8 mouse cellular contexts compared by ENCODE assay signal in the genomic region with DNA sequence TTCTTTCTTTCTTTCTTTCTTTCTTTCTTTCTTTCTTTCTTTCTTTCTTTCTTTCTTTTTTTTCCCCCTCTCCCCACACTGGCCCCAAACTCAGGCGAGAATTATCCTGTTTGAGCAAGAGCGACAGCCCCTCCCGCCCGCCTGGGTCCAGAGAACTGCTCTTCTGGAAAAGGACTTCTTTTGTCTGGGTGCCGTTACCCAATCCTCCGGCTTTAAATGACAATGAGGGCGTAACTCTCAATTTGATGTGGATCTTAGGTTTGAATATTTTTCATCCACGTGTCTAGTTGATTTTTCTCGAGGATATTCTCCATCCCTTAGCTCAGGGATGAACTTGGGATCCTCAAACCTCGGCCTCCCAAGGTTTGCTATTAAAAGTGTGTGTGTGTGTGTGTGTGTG.
DNase-seq lines count a peak whose midpoint lies in the region; ATAC-seq lines count a peak whose summit lies in the region.

No protein-coding gene starts in this region.

- no peaks in the 10 kb centered on the region for H3K36me3 ChIP-seq in kidney, embryonic 16.5 days (ENCODE audit: insufficient read depth, low read length)
- no peaks in the 10 kb centered on the region for H3K36me3 ChIP-seq in embryonic facial prominence, embryonic 11.5 days (replicated peaks; ENCODE audit: control insufficient read depth, insufficient read depth, low read depth, low read length)
- no peaks in the 10 kb centered on the region for H3K36me3 ChIP-seq in hindbrain, embryonic 16.5 days (ENCODE audit: control insufficient read depth, insufficient read depth, low read length)
- no peaks in the 10 kb centered on the region for H3K36me3 ChIP-seq in neural tube, embryonic 12.5 days

- no peak overlapping the region for H3K9ac ChIP-seq in kidney, embryonic 16.5 days (replicated peaks; ENCODE audit: low read length)
- H3K9ac ChIP-seq in embryonic facial prominence, embryonic 11.5 days (replicated peaks; ENCODE audit: low read length), result no peak overlapping the region
- no peak overlapping the region for H3K9ac ChIP-seq in hindbrain, embryonic 16.5 days (ENCODE audit: low read depth, low read length)
- no peak overlapping the region for H3K9ac ChIP-seq in neural tube, embryonic 12.5 days

- H3K4me3 ChIP-seq in kidney, embryonic 16.5 days (ENCODE audit: low read length), result peak overlapping the region; percentile 22; the same call in 1 of the 2 replicates
- H3K4me3 ChIP-seq in embryonic facial prominence, embryonic 11.5 days (ENCODE audit: low read depth, low read length), result no peak overlapping the region
- H3K4me3 ChIP-seq in hindbrain, embryonic 16.5 days (ENCODE audit: low read length), result peak overlapping the region; percentile 27; the same call in 1 of the 2 replicates
- no peak overlapping the region for H3K4me3 ChIP-seq in neural tube, embryonic 12.5 days

- no peak overlapping the region for H3K27ac ChIP-seq in kidney, embryonic 16.5 days (ENCODE audit: low read length)
- no peak overlapping the region for H3K27ac ChIP-seq in embryonic facial prominence, embryonic 11.5 days (replicated peaks; ENCODE audit: low read depth, low read length)
- H3K27ac ChIP-seq in hindbrain, embryonic 16.5 days (ENCODE audit: low read depth, low read length), result no peak overlapping the region
- H3K27ac ChIP-seq in neural tube, embryonic 12.5 days, result no peak overlapping the region

- peak overlapping the region; percentile 55 for H3K4me2 ChIP-seq in kidney, embryonic 16.5 days (replicated peaks; ENCODE audit: low read depth, low read length)
- peak overlapping the region; percentile 29; the same call in 1 of the 2 replicates for H3K4me2 ChIP-seq in embryonic facial prominence, embryonic 11.5 days (ENCODE audit: low read depth, low read length)
- H3K4me2 ChIP-seq in hindbrain, embryonic 16.5 days (ENCODE audit: low read length), result peak overlapping the region; percentile 47
- H3K4me2 ChIP-seq in neural tube, embryonic 12.5 days (replicated peaks), result peak overlapping the region; percentile 52

- WGBS in kidney, embryonic 16.5 days, result 22% methylated on average over 10 of the region's 10 CpGs
- WGBS in embryonic facial prominence, embryonic 11.5 days, result 23% methylated on average over 10 of the region's 10 CpGs
- WGBS in hindbrain, embryonic 16.5 days, result 8% methylated on average over 10 of the region's 10 CpGs
- 8% methylated on average over 10 of the region's 10 CpGs for WGBS in neural tube, embryonic 12.5 days

- no peak for DNase-seq in kidney, postnatal 14 days
- DNase-seq in embryonic facial prominence, embryonic 11.5 days (ENCODE audit: low spot score), result peak; percentile 48
- DNase-seq in adrenal gland, postnatal 25 days, result no peak
- DNase-seq in kidney, postnatal 10 days, result no peak
- no peak for DNase-seq in right cerebral cortex, postnatal 14 days

- ATAC-seq in kidney, embryonic 16.5 days (ENCODE audit: low FRiP score, low TSS enrichment), result no peak
- ATAC-seq in embryonic facial prominence, embryonic 11.5 days (replicated peaks; ENCODE audit: insufficient number of reproducible peaks, low FRiP score, low TSS enrichment, low read depth), result no peak
- ATAC-seq in hindbrain, embryonic 16.5 days, result no peak
- ATAC-seq in neural tube, embryonic 12.5 days (ENCODE audit: low FRiP score, low read depth), result peak; percentile 48; the same call in 1 of the 2 replicates

- no peaks in the 10 kb centered on the region for H3K9me3 ChIP-seq in kidney, embryonic 16.5 days (ENCODE audit: low read length)
- no peaks in the 10 kb centered on the region for H3K9me3 ChIP-seq in embryonic facial prominence, embryonic 11.5 days (replicated peaks; ENCODE audit: control insufficient read depth, low read length)
- H3K9me3 ChIP-seq in hindbrain, embryonic 16.5 days (ENCODE audit: control insufficient read depth, low read length), result no peaks in the 10 kb centered on the region
- no peaks in the 10 kb centered on the region for H3K9me3 ChIP-seq in neural tube, embryonic 12.5 days

- no peaks in the 10 kb centered on the region for H3K4me1 ChIP-seq in kidney, embryonic 16.5 days (ENCODE audit: insufficient read depth, low read length)
- no peaks in the 10 kb centered on the region for H3K4me1 ChIP-seq in embryonic facial prominence, embryonic 11.5 days (ENCODE audit: control insufficient read depth, insufficient read depth, low read length)
- H3K4me1 ChIP-seq in hindbrain, embryonic 16.5 days (ENCODE audit: control insufficient read depth, insufficient read depth, low read depth, low read length), result no peaks in the 10 kb centered on the region
- H3K4me1 ChIP-seq in neural tube, embryonic 12.5 days, result no peaks in the 10 kb centered on the region

- no peaks in the 10 kb centered on the region for H3K27me3 ChIP-seq in kidney, embryonic 16.5 days (ENCODE audit: insufficient read depth, low read length)
- H3K27me3 ChIP-seq in embryonic facial prominence, embryonic 11.5 days (ENCODE audit: control insufficient read depth, insufficient read depth, low read length), result no peaks in the 10 kb centered on the region
- H3K27me3 ChIP-seq in hindbrain, embryonic 16.5 days (replicated peaks; ENCODE audit: control insufficient read depth, insufficient read depth, low read length), result no peaks in the 10 kb centered on the region
- no peaks in the 10 kb centered on the region for H3K27me3 ChIP-seq in neural tube, embryonic 12.5 days (replicated peaks)

Comparison
In these comparisons a context has a peak if more than half of its experiments do, and no peak if none do; other contexts are left out.
1. H3K4me3 ChIP-seq: peak in kidney, embryonic 16.5 days (single experiment) and hindbrain, embryonic 16.5 days (single experiment); none in embryonic facial prominence, embryonic 11.5 days (single experiment) and neural tube, embryonic 12.5 days (single experiment).
2. Peak in every context shown above with its lines, with median percentiles within 50 percentile points of each other: H3K4me2 ChIP-seq.